Mouse (Mus musculus): ENCODE data around the gene Rtn2. TPM values are rescaled to one million over a fixed set of nuclear protein-coding genes. Genes with fewer than 3 reads are reported as not detected.
A peak's percentile ranks its signal among the peaks of the same experiment; 100 is the strongest.

Rtn2 gene
- 159 and 189 TPM in 2 replicates for polyA plus RNA-seq (2012; rRNA removed)

GRCm38 (mm10) chr7:19282385-19282784 is at the start of gene Rtn2:
Gene Rtn2, plus strand, starts transcription at chr7:19282624.
- peak; percentile 95 for DNase-seq (ENCODE audit: low read depth)

GRCm38 (mm10) chr7:19234652-19235051 is 47.8 kb upstream of the Rtn2 start:
- no peak for TF ChIP-seq CTCF (IDR thresholded peaks at IDR 0.05; ENCODE audit: borderline replicate concordance, extremely low read depth, insufficient read depth, insufficient read length)
- TF ChIP-seq POLR2A (IDR thresholded peaks at IDR 0.05; ENCODE audit: borderline replicate concordance, extremely low read depth, insufficient read depth, insufficient read length, poor library complexity, severe bottlenecking) = no peak
- DNase-seq (ENCODE audit: low read depth) = no peak

More at GRCm38 (mm10) chr7:19282385-19282784, at the start of gene Rtn2:
- no peak for TF ChIP-seq CTCF (IDR thresholded peaks at IDR 0.05; ENCODE audit: borderline replicate concordance, extremely low read depth, insufficient read depth, insufficient read length)
- peak; percentile 73 for TF ChIP-seq POLR2A (IDR thresholded peaks at IDR 0.05; ENCODE audit: borderline replicate concordance, extremely low read depth, insufficient read depth, insufficient read length, poor library complexity, severe bottlenecking)

- DNase-seq (ENCODE audit: low read depth) = no peak
- no peak for TF ChIP-seq CTCF (IDR thresholded peaks at IDR 0.05; ENCODE audit: borderline replicate concordance, extremely low read depth, insufficient read depth, insufficient read length)
- no peak for TF ChIP-seq POLR2A (IDR thresholded peaks at IDR 0.05; ENCODE audit: borderline replicate concordance, extremely low read depth, insufficient read depth, insufficient read length, poor library complexity, severe bottlenecking)
Observed at GRCm38 (mm10) chr7:19235092-19235671, 47.2 kb upstream of the Rtn2 start.

DNA sequence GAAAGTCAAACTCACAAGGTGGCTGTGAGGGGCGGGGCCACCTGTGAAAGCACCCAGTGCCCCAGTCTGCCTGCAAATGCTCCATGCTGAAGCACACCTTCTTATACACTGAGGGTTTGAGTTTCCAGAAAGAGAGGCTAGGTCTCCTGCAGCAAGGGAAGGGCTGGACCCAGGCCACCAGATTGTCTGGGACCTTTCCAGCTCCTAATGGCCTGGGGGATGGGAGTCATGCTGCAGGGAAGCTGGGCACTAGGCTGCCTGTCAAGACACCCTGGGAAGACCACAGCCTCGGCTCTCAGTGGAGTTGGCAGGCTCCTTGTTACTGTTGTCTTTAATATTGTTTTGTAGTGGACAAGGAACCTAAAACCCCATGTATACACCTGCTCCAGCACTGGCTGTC is 46.0 kb upstream of the Rtn2 start:
- TF ChIP-seq POLR2A (IDR thresholded peaks at IDR 0.05; ENCODE audit: borderline replicate concordance, extremely low read depth, insufficient read depth, insufficient read length, poor library complexity, severe bottlenecking) = no peak
- TF ChIP-seq CTCF (IDR thresholded peaks at IDR 0.05; ENCODE audit: borderline replicate concordance, extremely low read depth, insufficient read depth, insufficient read length) = no peak
- no peak for DNase-seq (ENCODE audit: low read depth)

DNA sequence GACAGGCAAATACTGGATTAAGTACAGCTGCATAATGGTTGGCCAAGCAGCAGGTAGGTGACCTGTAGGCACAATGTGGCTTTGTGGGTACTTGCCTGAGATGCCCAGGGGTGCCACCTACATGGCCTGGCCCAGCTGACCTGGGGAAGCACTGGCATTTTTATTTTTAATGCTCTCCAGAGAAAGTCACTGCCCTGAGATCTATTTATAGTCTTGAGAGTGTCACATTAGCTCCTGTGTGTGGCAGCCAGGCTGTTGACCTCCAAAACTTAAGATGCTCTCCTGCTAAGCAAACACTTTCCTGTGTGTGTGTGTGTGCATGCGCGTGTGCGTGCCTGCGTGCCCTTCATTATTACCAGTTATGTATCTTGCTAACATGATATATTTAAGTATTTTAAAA is 44.1 kb upstream of the Rtn2 start:
- no peak for DNase-seq (ENCODE audit: low read depth)
- no peak for TF ChIP-seq POLR2A (IDR thresholded peaks at IDR 0.05; ENCODE audit: borderline replicate concordance, extremely low read depth, insufficient read depth, insufficient read length, poor library complexity, severe bottlenecking)
- TF ChIP-seq CTCF (IDR thresholded peaks at IDR 0.05; ENCODE audit: borderline replicate concordance, extremely low read depth, insufficient read depth, insufficient read length) = no peak

GRCm38 (mm10) chr7:19239423-19239822 is 43.0 kb upstream of the Rtn2 start:
- no peak for TF ChIP-seq POLR2A (IDR thresholded peaks at IDR 0.05; ENCODE audit: borderline replicate concordance, extremely low read depth, insufficient read depth, insufficient read length, poor library complexity, severe bottlenecking)
- peak; percentile 96 for TF ChIP-seq CTCF (IDR thresholded peaks at IDR 0.05; ENCODE audit: borderline replicate concordance, extremely low read depth, insufficient read depth, insufficient read length)

DNA sequence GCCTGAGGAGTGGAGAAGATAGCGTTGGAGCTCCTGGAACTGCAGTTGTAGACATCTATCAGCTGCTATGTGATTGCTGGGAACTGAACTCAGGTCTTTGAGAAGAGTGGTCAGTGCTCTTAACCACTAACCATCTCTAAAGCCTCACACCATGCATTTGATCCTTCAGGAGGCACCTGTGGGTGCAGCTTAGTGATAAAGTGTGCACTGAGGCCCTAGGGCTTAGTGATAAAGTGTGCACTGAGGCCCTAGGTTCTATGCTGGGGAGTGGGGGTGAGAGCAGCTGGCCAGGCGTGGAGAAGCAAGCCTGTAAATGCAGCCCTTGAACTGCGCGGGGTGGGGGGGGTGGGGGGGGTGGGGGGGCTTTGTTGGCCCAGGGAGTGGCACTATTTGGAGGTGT is 42.4 kb upstream of the Rtn2 start:
- no peak for TF ChIP-seq CTCF (IDR thresholded peaks at IDR 0.05; ENCODE audit: borderline replicate concordance, extremely low read depth, insufficient read depth, insufficient read length)
- no peak for TF ChIP-seq POLR2A (IDR thresholded peaks at IDR 0.05; ENCODE audit: borderline replicate concordance, extremely low read depth, insufficient read depth, insufficient read length, poor library complexity, severe bottlenecking)
- DNase-seq (ENCODE audit: low read depth) = no peak

More at GRCm38 (mm10) chr7:19239423-19239822, 43.0 kb upstream of the Rtn2 start:
- peak; percentile 90 for DNase-seq (ENCODE audit: low read depth)

- TF ChIP-seq POLR2A (IDR thresholded peaks at IDR 0.05; ENCODE audit: borderline replicate concordance, extremely low read depth, insufficient read depth, insufficient read length, poor library complexity, severe bottlenecking) (no peak), CTCF (IDR thresholded peaks at IDR 0.05; ENCODE audit: borderline replicate concordance, extremely low read depth, insufficient read depth, insufficient read length) (no peak)
- DNase-seq (ENCODE audit: low read depth) = no peak
Observed at GRCm38 (mm10) chr7:19240905-19241463, 41.4 kb upstream of the Rtn2 start.

GRCm38 (mm10) chr7:19242005-19242404 is 40.4 kb upstream of the Rtn2 start:
- TF ChIP-seq CTCF (IDR thresholded peaks at IDR 0.05; ENCODE audit: borderline replicate concordance, extremely low read depth, insufficient read depth, insufficient read length) (no peak), POLR2A (IDR thresholded peaks at IDR 0.05; ENCODE audit: borderline replicate concordance, extremely low read depth, insufficient read depth, insufficient read length, poor library complexity, severe bottlenecking) (no peak)
- DNase-seq (ENCODE audit: low read depth) = no peak

DNA sequence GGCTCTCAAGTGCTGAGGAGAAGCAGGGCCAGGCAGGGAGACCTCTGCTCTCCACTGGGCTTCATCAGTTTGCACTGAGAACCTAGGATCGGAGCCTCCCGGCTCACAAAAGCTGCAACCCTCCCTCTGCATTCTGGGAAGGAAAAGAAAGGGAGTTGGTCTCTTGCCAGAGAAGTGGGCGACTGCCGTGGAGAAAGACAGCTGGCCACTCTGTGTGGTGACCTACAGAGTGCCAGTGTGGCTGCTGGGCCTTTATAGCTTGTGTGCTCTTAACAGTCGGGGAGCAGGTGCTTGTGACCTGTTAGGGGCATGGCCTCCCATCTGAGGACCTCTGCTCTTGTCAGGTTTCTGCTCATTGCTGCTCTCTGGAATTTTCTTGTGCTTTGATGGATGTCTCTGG is 38.6 kb upstream of the Rtn2 start:
- no peak for TF ChIP-seq CTCF (IDR thresholded peaks at IDR 0.05; ENCODE audit: borderline replicate concordance, extremely low read depth, insufficient read depth, insufficient read length)
- TF ChIP-seq POLR2A (IDR thresholded peaks at IDR 0.05; ENCODE audit: borderline replicate concordance, extremely low read depth, insufficient read depth, insufficient read length, poor library complexity, severe bottlenecking) = no peak
- peak; percentile 37 for DNase-seq (ENCODE audit: low read depth)

GRCm38 (mm10) chr7:19245083-19245482 is 37.3 kb upstream of the Rtn2 start:
- DNase-seq (ENCODE audit: low read depth) = no peak
- TF ChIP-seq CTCF (IDR thresholded peaks at IDR 0.05; ENCODE audit: borderline replicate concordance, extremely low read depth, insufficient read depth, insufficient read length) = no peak
- TF ChIP-seq POLR2A (IDR thresholded peaks at IDR 0.05; ENCODE audit: borderline replicate concordance, extremely low read depth, insufficient read depth, insufficient read length, poor library complexity, severe bottlenecking) = no peak

DNA sequence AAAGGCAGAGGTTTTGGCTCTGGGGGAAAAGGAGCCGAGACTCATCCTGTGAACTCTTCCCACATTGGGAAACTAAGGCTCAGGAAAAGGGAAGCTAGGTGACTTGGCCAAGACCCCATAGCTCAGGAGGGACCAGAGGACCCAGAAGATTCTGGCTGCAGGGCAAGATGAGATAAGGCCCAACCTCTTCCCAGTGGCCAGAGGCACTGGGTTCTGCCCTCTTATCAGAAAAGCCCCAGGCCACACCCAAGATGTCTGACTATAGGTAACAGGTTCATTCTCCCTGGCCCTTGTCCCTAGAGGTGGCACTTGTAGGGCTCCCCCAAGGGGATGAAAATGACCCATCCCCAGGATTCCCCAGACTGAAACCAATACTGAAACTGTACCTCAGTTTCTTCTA is 35.6 kb upstream of the Rtn2 start:
- TF ChIP-seq CTCF (IDR thresholded peaks at IDR 0.05; ENCODE audit: borderline replicate concordance, extremely low read depth, insufficient read depth, insufficient read length) = no peak
- TF ChIP-seq POLR2A (IDR thresholded peaks at IDR 0.05; ENCODE audit: borderline replicate concordance, extremely low read depth, insufficient read depth, insufficient read length, poor library complexity, severe bottlenecking) = no peak

More for the DNA sequence above, 35.6 kb upstream of the Rtn2 start:
- DNase-seq (ENCODE audit: low read depth) = no peak

Data from brain, embryonic 14.5 days (tissue).